Mouse (Mus musculus) embryo, embryonic 9.5 days (tissue): ENCODE measurements at regions not wholly inside any gene's neighbourhood (a gene's known extent, or its start where the extent isn't known, plus 50 kb on each side); places are given as distances from the start of the nearest gene placed in this dataset.
A peak's percentile ranks its signal among the peaks of the same experiment; 100 is the strongest.

Experiments used
- DNase-seq: peaks from one replicate; pipeline ENCODE4 v3.0.0-alpha.2; 2017; ENCODE audit errors: extremely low spot score

- no peak for DNase-seq
Measured at GRCm38 (mm10) chr3:147975500-147975899, 1014.9 kb downstream of the Adgrl2 start.

- DNase-seq, result no peak
Measured at GRCm38 (mm10) chr3:147974515-147974914, 1015.8 kb downstream of the Adgrl2 start.

GRCm38 (mm10) chr3:147968271-147968670, 1022.1 kb downstream of the Adgrl2 start:
- no peak for DNase-seq

- no peak for DNase-seq
Measured at GRCm38 (mm10) chr3:147967866-147968265, 1022.5 kb downstream of the Adgrl2 start.

GRCm38 (mm10) chr3:147967261-147967660, 1023.1 kb downstream of the Adgrl2 start:
- DNase-seq, result no peak

- no peak for DNase-seq
Measured at GRCm38 (mm10) chr3:147966827-147967226, 1023.5 kb downstream of the Adgrl2 start.

GRCm38 (mm10) chr3:147966379-147966778, 1024.0 kb downstream of the Adgrl2 start:
- no peak for DNase-seq

- DNase-seq, result no peak
Measured at GRCm38 (mm10) chr3:147963698-147964476, 1026.5 kb downstream of the Adgrl2 start.

GRCm38 (mm10) chr3:147948041-147948592, 1042.2 kb downstream of the Adgrl2 start:
- DNase-seq, result no peak

GRCm38 (mm10) chr3:147943314-147943713, 1047.0 kb downstream of the Adgrl2 start:
- DNase-seq, result no peak

GRCm38 (mm10) chr3:147930811-147931251, 1059.5 kb downstream of the Adgrl2 start:
- DNase-seq, result no peak

- no peak for DNase-seq
Measured at GRCm38 (mm10) chr3:147920181-147920580, 1068.0 kb downstream of the Ttll7 start.

- no peak for DNase-seq
Measured at GRCm38 (mm10) chr3:147919701-147920100, 1067.5 kb downstream of the Ttll7 start.

GRCm38 (mm10) chr3:147919146-147919545, 1067.0 kb downstream of the Ttll7 start:
- no peak for DNase-seq

GRCm38 (mm10) chr3:147896751-147897150, 1044.6 kb downstream of the Ttll7 start:
- DNase-seq, result no peak

- no peak for DNase-seq
Measured at GRCm38 (mm10) chr3:147891682-147892081, 1039.5 kb downstream of the Ttll7 start.

- DNase-seq, result no peak
Measured at GRCm38 (mm10) chr3:147886261-147886893, 1034.2 kb downstream of the Ttll7 start.

GRCm38 (mm10) chr3:147882936-147883645, 1030.9 kb downstream of the Ttll7 start:
- peak; percentile 4 for DNase-seq

GRCm38 (mm10) chr3:147878690-147879089, 1026.5 kb downstream of the Ttll7 start:
- DNase-seq, result no peak

- DNase-seq, result no peak
Measured at GRCm38 (mm10) chr3:147868281-147868680, 1016.1 kb downstream of the Ttll7 start.

- DNase-seq, result no peak
Measured at GRCm38 (mm10) chr3:147853346-147853745, 1001.2 kb downstream of the Ttll7 start.

- DNase-seq, result no peak
Measured at GRCm38 (mm10) chr3:147852830-147853229, 1000.7 kb downstream of the Ttll7 start.
